Mouse (Mus musculus) midbrain, embryonic 15.5 days (tissue): ENCODE measurements around the gene Impdh2. TPM values are rescaled to one million over a fixed set of nuclear protein-coding genes. Genes with fewer than 3 reads are reported as not detected.

Source experiments
- ATAC-seq: fragments of 200-750 bp; cut with Nextera tagmentation; replicated peaks from 2 replicates; pipeline ENCODE4 v1.8.0; 2017; ENCODE audit warnings: moderate TSS enrichment
- H3K27ac ChIP-seq: fragments of 300-500 bp; sonication (generic); 2 replicates; pipeline ENCODE4 v1.5.1; 2015; ENCODE audit warnings: mild to moderate bottlenecking, inconsistent platforms
- H3K27me3 ChIP-seq: fragments of 300-500 bp; sonication (generic); replicated peaks from 2 replicates; pipeline ENCODE4 v1.6.1; 2015; ENCODE audit warnings: inconsistent platforms
- H3K36me3 ChIP-seq: fragments of 300-500 bp; sonication (generic); replicated peaks from 2 replicates; pipeline ENCODE4 v1.6.1; 2015; ENCODE audit warnings: inconsistent platforms
- H3K4me1 ChIP-seq: fragments of 300-500 bp; sonication (generic); 2 replicates; pipeline ENCODE4 v1.6.1; 2015; ENCODE audit warnings: inconsistent platforms
- H3K4me2 ChIP-seq: fragments of 300-500 bp; sonication (generic); 2 replicates; pipeline ENCODE4 v1.6.1; 2015; ENCODE audit warnings: inconsistent platforms, mild to moderate bottlenecking, moderate library complexity
- H3K4me3 ChIP-seq: fragments of 300-500 bp; sonication (generic); 2 replicates; pipeline ENCODE4 v1.5.1; 2015; ENCODE audit warnings: mild to moderate bottlenecking, inconsistent platforms
- H3K9ac ChIP-seq: fragments of 300-500 bp; sonication (generic); 2 replicates; pipeline ENCODE4 v1.6.1; 2015; ENCODE audit warnings: mild to moderate bottlenecking, inconsistent platforms
- H3K9me3 ChIP-seq: fragments of 300-500 bp; sonication (generic); 2 replicates; pipeline ENCODE4 v1.6.1; 2016; ENCODE audit warnings: inconsistent platforms
- WGBS: fragments of 180-500 bp; shearing (Covaris S2); methylation state at CpG from one replicate; pipeline ENCODE4 v1.1.7; 2015; ENCODE audit warnings: mixed read lengths; 5-methylcytosine and 5-hydroxymethylcytosine counted together
- polyA plus RNA-seq: library from polyadenylated mRNA; unstranded; fragments of >200 nt; fragmentation: Nextera tagmentation; extraction: Ambion mirVana; gene quantifications from 2 replicates; pipeline ENCODE4 v1.2.1, GENCODE M21; 2015

Impdh2 gene
- polyA plus RNA-seq, 1 experiment from 2014 or later, result 101 TPM

GRCm38 (mm10) chr9:108559169-108559568 is 917 bp upstream of the Impdh2 start:
- Histone ChIP-seq H3K4me3 (no peak overlapping the region), H3K9me3 (no peaks in the 10 kb centered on the region), H3K9ac (no peak overlapping the region), H3K27me3 (no peaks in the 10 kb centered on the region), H3K4me1 (peaks cover 21% of the 10 kb centered on the region), H3K4me2 (no peak overlapping the region), H3K27ac (no peak overlapping the region), H3K36me3 (peaks cover 59% of the 10 kb centered on the region)
- 92% methylated on average over 4 of the region's 4 CpGs for WGBS
- ATAC-seq, result no peak

GRCm38 (mm10) chr9:108563671-108564070 is 3.6 kb downstream of the Impdh2 start:
- H3K4me1 ChIP-seq, result peaks cover 47% of the 10 kb centered on the region
- H3K27me3 ChIP-seq, result no peaks in the 10 kb centered on the region
- no peak overlapping the region for H3K27ac ChIP-seq
- H3K36me3 ChIP-seq, result peaks cover 41% of the 10 kb centered on the region
- H3K9ac ChIP-seq, result no peak overlapping the region
- ATAC-seq, result no peak
- 97% methylated on average over 8 of the region's 8 CpGs for WGBS
- no peak overlapping the region for H3K4me3 ChIP-seq
- H3K9me3 ChIP-seq, result no peaks in the 10 kb centered on the region
- no peak overlapping the region for H3K4me2 ChIP-seq

- WGBS, result 91% methylated on average over 7 of the region's 7 CpGs
- Histone ChIP-seq H3K36me3 (peaks cover 36% of the 10 kb centered on the region), H3K9me3 (no peaks in the 10 kb centered on the region), H3K4me3 (no peak overlapping the region), H3K4me1 (peaks cover 52% of the 10 kb centered on the region), H3K4me2 (no peak overlapping the region), H3K27ac (no peak overlapping the region), H3K27me3 (no peaks in the 10 kb centered on the region), H3K9ac (no peak overlapping the region)
- no peak for ATAC-seq
Observed at GRCm38 (mm10) chr9:108564131-108564530, 4.0 kb downstream of the Impdh2 start.

GRCm38 (mm10) chr9:108565881-108566814 is 6.1 kb downstream of the Impdh2 start:
- peak overlapping the region; percentile 94 for H3K4me2 ChIP-seq
- H3K27me3 ChIP-seq, result no peaks in the 10 kb centered on the region
- peaks cover 36% of the 10 kb centered on the region for H3K36me3 ChIP-seq
- peaks cover 60% of the 10 kb centered on the region for H3K4me1 ChIP-seq
- 10% methylated on average over 35 of the region's 35 CpGs for WGBS
- ATAC-seq, result no peak
- H3K9ac ChIP-seq, result peak overlapping the region; percentile 76
- H3K27ac ChIP-seq, result peak overlapping the region; percentile 96
- H3K4me3 ChIP-seq, result peak overlapping the region; percentile 67
- no peaks in the 10 kb centered on the region for H3K9me3 ChIP-seq

GRCm38 (mm10) chr9:108566815-108567776 is 7.0 kb downstream of the Impdh2 start, which contains the start of gene Ndufaf3:
Gene Ndufaf3 (minus strand): TSS chr9:108567434.
- H3K27ac ChIP-seq, result peak within 1 kb of the TSS; percentile 96
- peak within 1 kb of the TSS; percentile 76 for H3K9ac ChIP-seq
- H3K36me3 ChIP-seq, result peaks cover 45% of the 10 kb centered on the region
- H3K4me2 ChIP-seq, result peak within 1 kb of the TSS; percentile 94
- no peaks in the 10 kb centered on the region for H3K27me3 ChIP-seq
- H3K4me1 ChIP-seq, result peaks cover 52% of the 10 kb centered on the region
- ATAC-seq, result peak; percentile 90
- H3K9me3 ChIP-seq, result no peaks in the 10 kb centered on the region
- under 1% methylated on average over 73 of the region's 73 CpGs for WGBS
- peak within 1 kb of the TSS; percentile 67 for H3K4me3 ChIP-seq

GRCm38 (mm10) chr9:108567931-108568419 is 7.9 kb downstream of the Impdh2 start:
- WGBS, result 9% methylated on average over 18 of the region's 18 CpGs
- H3K36me3 ChIP-seq, result peaks cover 49% of the 10 kb centered on the region
- H3K9me3 ChIP-seq, result no peaks in the 10 kb centered on the region
- no peak for ATAC-seq
- peak overlapping the region; percentile 76 for H3K9ac ChIP-seq
- H3K27ac ChIP-seq, result peak overlapping the region; percentile 96
- H3K4me1 ChIP-seq, result peaks cover 48% of the 10 kb centered on the region
- H3K4me3 ChIP-seq, result peak overlapping the region; percentile 67
- H3K27me3 ChIP-seq, result no peaks in the 10 kb centered on the region
- H3K4me2 ChIP-seq, result peak overlapping the region; percentile 94

GRCm38 (mm10) chr9:108568511-108568921 is 8.4 kb downstream of the Impdh2 start:
- 81% methylated on average over 17 of the region's 17 CpGs for WGBS
- H3K4me1 ChIP-seq, result peaks cover 51% of the 10 kb centered on the region
- H3K4me3 ChIP-seq, result peak overlapping the region; percentile 67
- H3K27me3 ChIP-seq, result no peaks in the 10 kb centered on the region
- peak overlapping the region; percentile 94 for H3K4me2 ChIP-seq
- H3K9me3 ChIP-seq, result no peaks in the 10 kb centered on the region
- peaks cover 51% of the 10 kb centered on the region for H3K36me3 ChIP-seq
- no peak overlapping the region for H3K27ac ChIP-seq
- no peak for ATAC-seq
- H3K9ac ChIP-seq, result no peak overlapping the region

GRCm38 (mm10) chr9:108569381-108570206 is 9.5 kb downstream of the Impdh2 start, which contains the start of gene Dalrd3:
Gene Dalrd3 (plus strand): TSS chr9:108569886.
- 5% methylated on average over 42 of the region's 42 CpGs for WGBS
- H3K27me3 ChIP-seq, result no peaks in the 10 kb centered on the region
- H3K27ac ChIP-seq, result peak within 1 kb of the TSS; percentile 75
- no peaks in the 10 kb centered on the region for H3K9me3 ChIP-seq
- peaks cover 61% of the 10 kb centered on the region for H3K4me1 ChIP-seq
- ATAC-seq, result peak; percentile 61
- peak within 1 kb of the TSS; percentile 98 for H3K4me2 ChIP-seq
- H3K4me3 ChIP-seq, result peak within 1 kb of the TSS; percentile 62
- peak within 1 kb of the TSS; percentile 58 for H3K9ac ChIP-seq
- H3K36me3 ChIP-seq, result peaks cover 41% of the 10 kb centered on the region

GRCm38 (mm10) chr9:108570207-108570896 is 10.3 kb downstream of the Impdh2 start:
- Histone ChIP-seq H3K9me3 (no peaks in the 10 kb centered on the region), H3K4me1 (peaks cover 67% of the 10 kb centered on the region), H3K4me2 (peak overlapping the region; percentile 98), H3K36me3 (peaks cover 37% of the 10 kb centered on the region), H3K27ac (peak overlapping the region; percentile 75), H3K4me3 (peak overlapping the region; percentile 62), H3K27me3 (no peaks in the 10 kb centered on the region), H3K9ac (peak overlapping the region; percentile 58)
- 2% methylated on average over 40 of the region's 40 CpGs for WGBS
- ATAC-seq, result no peak; the same call in none of the 2 replicates

- peaks cover 29% of the 10 kb centered on the region for H3K36me3 ChIP-seq
Observed at GRCm38 (mm10) chr9:108571401-108571973, 11.4 kb downstream of the Impdh2 start.

More at GRCm38 (mm10) chr9:108571401-108571973, 11.4 kb downstream of the Impdh2 start:
- WGBS, result 93% methylated on average over 16 of the region's 16 CpGs
- no peak for ATAC-seq
- no peaks in the 10 kb centered on the region for H3K9me3 ChIP-seq
- H3K4me2 ChIP-seq, result no peak overlapping the region
- no peak overlapping the region for H3K27ac ChIP-seq
- H3K4me1 ChIP-seq, result peaks cover 67% of the 10 kb centered on the region
- H3K4me3 ChIP-seq, result no peak overlapping the region
- H3K27me3 ChIP-seq, result no peaks in the 10 kb centered on the region
- no peak overlapping the region for H3K9ac ChIP-seq
